Mouse (Mus musculus): Measurements from ENCODE around the gene Vamp4.

The Vamp4 gene

GRCm38 (mm10) chr1:162623895-162624294 lies 53.6 kb downstream of the Vamp4 start:
- TF ChIP-seq GATA4 (IDR thresholded peaks at IDR 0.05; ENCODE audit: insufficient replicate concordance, low read length) = no peak

- TF ChIP-seq GATA4 (IDR thresholded peaks at IDR 0.05; ENCODE audit: insufficient replicate concordance, low read length) = no peak
Observed at GRCm38 (mm10) chr1:162625229-162625628, 54.9 kb downstream of the Vamp4 start.

- TF ChIP-seq GATA4 (IDR thresholded peaks at IDR 0.05; ENCODE audit: insufficient replicate concordance, low read length) = no peak
Observed at GRCm38 (mm10) chr1:162636516-162636915, 66.2 kb downstream of the Vamp4 start.

GRCm38 (mm10) chr1:162638535-162638934 lies 68.2 kb downstream of the Vamp4 start:
- TF ChIP-seq GATA4 (IDR thresholded peaks at IDR 0.05; ENCODE audit: insufficient replicate concordance, low read length) = no peak

GRCm38 (mm10) chr1:162639051-162639750 lies 68.9 kb downstream of the Vamp4 start, which contains the start of gene Myoc:
TSS of gene Myoc (plus strand) at chr1:162639155.
- no peak for TF ChIP-seq GATA4 (IDR thresholded peaks at IDR 0.05; ENCODE audit: insufficient replicate concordance, low read length)

GRCm38 (mm10) chr1:162639861-162640260 lies 69.5 kb downstream of the Vamp4 start:
- TF ChIP-seq GATA4 (IDR thresholded peaks at IDR 0.05; ENCODE audit: insufficient replicate concordance, low read length) = no peak

GRCm38 (mm10) chr1:162642591-162642990 lies 72.3 kb downstream of the Vamp4 start:
- TF ChIP-seq GATA4 (IDR thresholded peaks at IDR 0.05; ENCODE audit: insufficient replicate concordance, low read length) = no peak

GRCm38 (mm10) chr1:162643752-162644151 lies 73.4 kb downstream of the Vamp4 start:
- no peak for TF ChIP-seq GATA4 (IDR thresholded peaks at IDR 0.05; ENCODE audit: insufficient replicate concordance, low read length)

GRCm38 (mm10) chr1:162646083-162646686 lies 75.9 kb downstream of the Vamp4 start:
- no peak for TF ChIP-seq GATA4 (IDR thresholded peaks at IDR 0.05; ENCODE audit: insufficient replicate concordance, low read length)

- TF ChIP-seq GATA4 (IDR thresholded peaks at IDR 0.05; ENCODE audit: insufficient replicate concordance, low read length) = no peak
Observed at GRCm38 (mm10) chr1:162648416-162648815, 78.1 kb downstream of the Vamp4 start.
